Mouse (Mus musculus): Measurements from ENCODE around the gene Cebpz.

The Cebpz gene

GRCm38 (mm10) chr17:78936466-78937228, at the start of gene Cebpz, which contains the start of gene Ndufaf7:
Gene Cebpz (minus strand): TSS chr17:78937066.
Gene Ndufaf7 (plus strand): TSS chr17:78937136.
- DNase-seq (ENCODE audit: low read depth, low spot score) = peak; percentile 98

GRCm38 (mm10) chr17:78983736-78984135, 46.9 kb upstream of the Cebpz start:
- no peak for DNase-seq (ENCODE audit: low read depth, low spot score)

GRCm38 (mm10) chr17:78983166-78983565, 46.3 kb upstream of the Cebpz start:
- no peak for DNase-seq (ENCODE audit: low read depth, low spot score)

- no peak for DNase-seq (ENCODE audit: low read depth, low spot score)
These were observed 31.6 kb upstream of the Cebpz start for GRCm38 (mm10) chr17:78968500-78968899.

- no peak for DNase-seq (ENCODE audit: low read depth, low spot score)
These were observed 29.4 kb upstream of the Cebpz start for GRCm38 (mm10) chr17:78966092-78966883.

- no peak for DNase-seq (ENCODE audit: low read depth, low spot score)
These were observed 27.5 kb upstream of the Cebpz start for GRCm38 (mm10) chr17:78964387-78964786.

- DNase-seq (ENCODE audit: low read depth, low spot score) = no peak
These were observed 22.6 kb upstream of the Cebpz start for GRCm38 (mm10) chr17:78959473-78959872.

- DNase-seq (ENCODE audit: low read depth, low spot score) = no peak
These were observed 16.4 kb upstream of the Cebpz start for GRCm38 (mm10) chr17:78953240-78953639.

- DNase-seq (ENCODE audit: low read depth, low spot score) = no peak
These were observed 15.2 kb upstream of the Cebpz start for GRCm38 (mm10) chr17:78952070-78952469.

GRCm38 (mm10) chr17:78951225-78951624, 14.4 kb upstream of the Cebpz start:
- DNase-seq (ENCODE audit: low read depth, low spot score) = no peak

- no peak for DNase-seq (ENCODE audit: low read depth, low spot score)
These were observed 5.7 kb upstream of the Cebpz start for GRCm38 (mm10) chr17:78942579-78942978.

- no peak for DNase-seq (ENCODE audit: low read depth, low spot score)
These were observed 2.1 kb upstream of the Cebpz start for GRCm38 (mm10) chr17:78938927-78939326.

GRCm38 (mm10) chr17:78937229-78937853, 475 bp upstream of the Cebpz start:
- no peak for DNase-seq (ENCODE audit: low read depth, low spot score)

- DNase-seq (ENCODE audit: low read depth, low spot score) = no peak
These were observed 1.0 kb downstream of the Cebpz start for GRCm38 (mm10) chr17:78935857-78936256.

GRCm38 (mm10) chr17:78917696-78918095, 19.2 kb downstream of the Cebpz start:
- DNase-seq (ENCODE audit: low read depth, low spot score) = no peak

- DNase-seq (ENCODE audit: low read depth, low spot score) = no peak
These were observed 20.0 kb downstream of the Cebpz start for GRCm38 (mm10) chr17:78916899-78917298.

- peak; percentile 92 for DNase-seq (ENCODE audit: low read depth, low spot score)
These were observed 20.5 kb downstream of the Cebpz start, which contains the start of gene Cebpzos for GRCm38 (mm10) chr17:78916369-78916813. Gene Cebpzos (plus strand): TSS chr17:78916500.

- peak; percentile 44 for DNase-seq (ENCODE audit: low read depth, low spot score)
These were observed 21.1 kb downstream of the Cebpz start for GRCm38 (mm10) chr17:78915772-78916171.

- DNase-seq (ENCODE audit: low read depth, low spot score) = no peak
These were observed 22.9 kb downstream of the Cebpz start for GRCm38 (mm10) chr17:78913921-78914320.

- peak; percentile 15 for DNase-seq (ENCODE audit: low read depth, low spot score)
These were observed 24.0 kb downstream of the Cebpz start for GRCm38 (mm10) chr17:78912861-78913281.

- no peak for DNase-seq (ENCODE audit: low read depth, low spot score)
These were observed 27.5 kb downstream of the Cebpz start for GRCm38 (mm10) chr17:78909374-78909773.

- no peak for DNase-seq (ENCODE audit: low read depth, low spot score)
These were observed 30.0 kb downstream of the Cebpz start, which contains the start of gene Sult6b1 for GRCm38 (mm10) chr17:78906892-78907291. Gene Sult6b1 (minus strand): TSS chr17:78906992.
